Mouse (Mus musculus) 3134 (cell line): ENCODE measurements at regions not wholly inside any gene's neighbourhood (a gene's known extent, or its start where the extent isn't known, plus 50 kb on each side); places are given as distances from the start of the nearest gene placed in this dataset.

Source experiments
- DNase-seq: peaks from one replicate; pipeline ENCODE4 v3.0.0-alpha.2; 2011; ENCODE audit warnings: low spot score; ENCODE audit not compliant: insufficient read length; ENCODE audit errors: extremely low read depth

GRCm38 (mm10) chr4:95466647-95467046 is 90.7 kb upstream of the Fggy start:
- DNase-seq: no peak

- no peak for DNase-seq
Observed at GRCm38 (mm10) chr4:95467526-95467925, 89.8 kb upstream of the Fggy start.

GRCm38 (mm10) chr4:95474726-95475406 is 82.4 kb upstream of the Fggy start:
- no peak for DNase-seq

- no peak for DNase-seq
Observed at GRCm38 (mm10) chr4:95476071-95476724, 81.1 kb upstream of the Fggy start.

GRCm38 (mm10) chr4:95483571-95483970 is 73.7 kb upstream of the Fggy start:
- peak; percentile 50 for DNase-seq

- no peak for DNase-seq
Observed at GRCm38 (mm10) chr4:95487323-95487722, 70.0 kb upstream of the Fggy start.

- no peak for DNase-seq
Observed at GRCm38 (mm10) chr4:95487969-95488368, 69.3 kb upstream of the Fggy start.

GRCm38 (mm10) chr4:95489059-95489458 is 68.2 kb upstream of the Fggy start:
- no peak for DNase-seq

GRCm38 (mm10) chr4:95500265-95500664 is 57.0 kb upstream of the Fggy start:
- DNase-seq: no peak

- peak; percentile 56 for DNase-seq
Observed at GRCm38 (mm10) chr4:95501164-95501563, 56.1 kb upstream of the Fggy start.

GRCm38 (mm10) chr4:95507141-95507945 is 50.0 kb upstream of the Fggy start:
- DNase-seq: no peak
